Mouse (Mus musculus) stomach, postnatal 0 days (tissue): ENCODE measurements around the gene Bri3.

Experiments used
- CTCF ChIP-seq: IDR thresholded peaks from 2 replicates; pipeline ENCODE4 v1.5.1; 2016; ENCODE audit warnings: antibody characterized with exemption, low read depth, mild to moderate bottlenecking, moderate library complexity
- EP300 ChIP-seq: optimal IDR thresholded peaks from 2 replicates; pipeline ENCODE3; 2016; ENCODE audit warnings: antibody characterized with exemption

GRCm38 (mm10) chr5:144360346-144360745 is 116.1 kb downstream of the Bri3 start:
- TF ChIP-seq CTCF: no peak
- no peak for TF ChIP-seq EP300
